Mouse (Mus musculus) heart, adult 11 months (tissue): ENCODE measurements around the gene Grb14.
A peak's percentile ranks its signal among the peaks of the same experiment; 100 is the strongest.

Experiments
- DNase-seq: peaks from one replicate; pipeline ENCODE4 v3.0.0; 2022

The Grb14 gene

DNA sequence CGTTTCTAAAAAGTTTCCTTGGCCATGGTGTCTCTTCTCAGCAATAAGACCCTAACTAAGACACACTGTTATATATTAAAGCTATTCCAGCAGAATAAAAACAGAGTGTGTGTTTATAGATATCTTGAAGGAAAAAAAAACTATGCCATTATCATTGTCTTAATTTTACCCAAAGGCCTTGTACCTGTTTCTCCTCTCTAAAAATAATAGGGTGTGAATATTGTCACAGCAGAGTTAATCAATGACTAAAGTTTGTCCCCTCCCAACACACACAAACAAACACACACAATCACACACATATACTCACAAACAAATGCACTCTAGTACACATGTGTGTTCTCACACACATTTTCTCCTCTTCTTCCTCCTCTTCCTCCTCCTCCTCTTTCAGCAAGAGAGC lies at the start of gene Grb14:
Gene Grb14 (minus strand): TSS at position 101 of the 400 bp plus-strand sequence.
- no peak for DNase-seq

DNA sequence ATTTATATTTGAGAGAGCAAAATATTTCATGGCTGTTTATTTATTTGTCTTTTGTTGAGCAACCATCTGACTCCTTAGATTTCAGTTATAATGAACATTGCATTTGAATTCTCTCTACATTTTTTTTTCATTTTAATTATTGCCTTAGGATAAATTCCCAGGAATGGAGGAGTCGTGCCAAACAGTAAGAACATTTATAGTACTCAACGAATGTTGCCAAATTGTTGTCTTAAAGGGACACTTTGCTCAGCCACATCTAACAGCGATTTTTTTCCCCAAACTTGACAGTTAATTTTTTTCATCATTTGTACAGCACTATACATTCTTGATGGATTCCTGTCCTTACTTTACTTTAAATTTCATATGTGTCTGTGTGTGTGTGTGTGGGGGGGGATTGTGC lies 47.4 kb upstream of the Grb14 start:
- no peak for DNase-seq

DNA sequence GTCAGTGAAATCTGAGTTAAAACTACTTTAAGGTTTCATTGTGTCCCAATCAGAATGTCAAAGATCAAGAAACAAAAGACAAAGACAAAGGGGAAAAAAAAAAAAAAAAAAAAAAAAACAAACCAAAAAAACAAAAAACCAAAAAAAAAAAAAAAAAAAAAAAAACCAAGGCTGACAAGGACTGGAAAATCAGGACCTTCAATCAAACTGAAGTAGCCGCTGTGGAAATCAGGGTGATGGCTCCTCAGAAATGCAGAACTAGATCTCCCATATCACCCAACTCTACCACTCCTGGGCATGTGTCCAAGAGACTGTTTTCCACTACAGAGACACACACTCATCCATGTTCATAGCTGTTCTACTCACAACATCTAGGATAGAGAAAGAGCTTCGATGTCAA lies 29.0 kb upstream of the Grb14 start:
- DNase-seq, result no peak

DNA sequence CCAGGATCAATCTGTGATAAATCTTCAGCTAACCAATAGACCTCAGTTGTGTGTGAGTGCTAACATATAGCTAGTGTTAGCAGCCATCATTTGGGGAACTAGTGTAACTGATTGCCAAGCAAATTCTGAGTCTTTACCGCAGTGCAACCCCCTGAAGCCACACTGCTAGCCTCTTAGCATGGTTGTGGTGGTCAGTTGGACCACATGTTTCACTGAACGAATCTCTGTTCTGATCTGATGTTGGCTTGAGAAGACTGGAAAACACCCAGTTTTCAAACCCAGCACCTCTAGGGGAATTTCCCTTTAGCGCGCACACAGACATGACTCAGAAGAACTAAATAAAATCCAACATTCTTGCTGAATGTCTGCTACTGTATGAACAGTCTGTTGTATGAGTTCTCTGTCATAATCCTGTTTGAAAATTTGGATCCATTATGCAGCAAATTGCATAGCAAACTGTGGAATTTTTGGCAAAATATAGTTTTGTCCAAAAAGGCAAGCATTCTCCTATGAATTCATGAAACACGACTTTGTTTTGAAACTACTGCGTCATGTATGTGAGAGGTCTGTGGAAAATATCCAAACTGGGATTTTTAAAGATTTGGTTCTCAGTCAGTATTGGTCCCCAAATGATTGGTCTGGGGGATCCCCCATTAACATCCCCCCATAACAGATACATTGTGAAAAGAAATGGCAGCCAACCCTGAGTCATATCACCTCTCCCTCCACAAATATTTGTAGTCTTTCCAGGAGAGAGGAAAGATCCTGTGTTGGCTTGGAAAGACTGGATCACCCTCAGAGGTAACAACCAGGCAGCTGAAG lies 27.6 kb upstream of the Grb14 start:
- no peak for DNase-seq

DNA sequence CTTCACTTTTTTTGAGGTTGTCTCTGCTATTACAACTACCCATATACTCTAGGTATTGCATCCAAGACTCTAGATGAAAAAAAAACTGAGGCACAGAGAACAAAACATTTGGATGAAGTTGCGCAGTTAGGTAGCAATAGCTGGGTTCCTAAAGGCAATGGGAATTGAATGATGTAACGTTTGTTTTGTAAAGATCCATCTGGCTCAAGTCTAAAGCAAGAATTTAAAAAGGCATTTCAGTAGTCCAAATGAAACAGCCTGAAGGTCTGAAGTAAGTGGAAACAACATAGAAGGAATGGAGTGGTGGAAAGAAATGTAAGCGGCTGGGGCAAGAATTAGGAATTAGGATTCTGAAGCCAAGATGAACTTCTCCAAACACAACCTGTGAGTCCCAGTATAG lies 26.0 kb upstream of the Grb14 start:
- DNase-seq, result no peak

DNA sequence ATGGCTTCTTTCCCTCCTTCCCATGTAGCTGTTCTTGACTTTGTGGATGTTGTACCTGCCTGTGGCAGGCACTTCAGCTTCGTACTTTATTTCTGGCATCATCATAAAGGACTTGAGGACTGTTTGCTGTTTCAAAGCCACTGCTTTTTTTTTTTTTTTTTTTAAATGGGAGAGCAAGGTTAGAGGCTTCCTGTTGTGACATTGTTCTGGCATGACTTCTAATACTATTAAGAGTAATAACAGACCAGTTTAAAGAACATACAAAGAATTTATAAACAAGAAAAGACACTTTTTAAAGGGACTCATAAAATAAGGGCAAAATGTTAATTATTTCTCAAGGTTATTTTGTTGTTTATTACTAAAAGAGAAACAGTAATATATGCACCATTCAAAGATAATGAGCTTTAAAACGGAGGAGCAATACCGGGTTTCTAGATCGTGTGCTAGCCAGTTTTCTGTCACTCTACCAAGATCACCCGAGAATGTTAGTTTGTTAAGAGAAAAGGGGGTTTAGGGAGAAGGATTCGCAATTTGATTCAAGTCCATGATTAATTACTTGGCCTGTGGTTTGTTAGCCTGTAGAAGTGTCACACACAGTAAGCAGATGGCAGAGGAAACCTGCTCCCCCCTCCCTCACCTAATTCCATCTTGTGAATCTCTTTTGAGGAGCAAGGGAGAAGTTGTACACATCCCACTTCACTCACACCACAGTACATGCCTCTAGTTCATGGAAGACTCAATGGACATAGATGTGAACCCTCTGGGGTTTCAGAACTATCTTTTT lies 23.6 kb upstream of the Grb14 start:
- DNase-seq, result no peak

DNA sequence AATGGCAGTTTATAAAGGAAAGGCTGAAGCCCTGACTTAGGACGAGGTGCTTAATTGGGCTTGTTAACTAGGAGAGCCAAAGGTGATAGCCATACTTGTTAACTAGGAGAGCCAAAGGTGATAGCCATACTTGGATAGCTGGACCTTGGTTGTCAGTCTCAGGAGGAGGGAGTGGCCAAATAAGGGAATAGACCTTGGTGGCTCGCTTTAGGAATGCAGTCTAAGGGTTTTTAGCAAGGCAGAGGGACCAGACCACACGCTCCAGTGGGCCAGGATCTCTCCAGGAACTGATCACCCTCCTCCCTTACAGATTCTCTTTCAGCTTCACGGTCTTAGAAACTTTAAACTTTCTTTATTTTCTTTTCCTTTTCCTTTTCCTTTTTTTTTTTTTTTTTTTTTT lies 13.4 kb upstream of the Grb14 start:
- peak; percentile 85 for DNase-seq

DNA sequence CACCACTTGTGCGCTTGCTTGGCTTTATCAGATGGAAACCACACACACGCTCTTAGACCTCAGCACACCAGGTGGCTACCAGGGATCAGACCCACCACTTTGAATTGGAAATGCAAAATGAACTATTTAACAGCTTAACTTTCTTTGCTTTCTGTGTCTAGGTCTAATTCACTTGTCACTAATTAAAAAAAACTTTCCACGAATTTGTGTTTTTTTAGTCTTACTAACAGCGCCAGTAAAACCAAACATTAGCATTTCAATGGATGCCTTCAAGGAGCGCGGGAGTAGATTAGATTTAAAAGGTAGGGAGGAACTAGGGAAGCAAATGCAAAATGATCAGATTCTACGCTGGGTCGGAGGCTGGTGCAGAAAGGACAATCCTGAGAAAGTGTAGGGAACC lies 12.8 kb upstream of the Grb14 start:
- no peak for DNase-seq

DNA sequence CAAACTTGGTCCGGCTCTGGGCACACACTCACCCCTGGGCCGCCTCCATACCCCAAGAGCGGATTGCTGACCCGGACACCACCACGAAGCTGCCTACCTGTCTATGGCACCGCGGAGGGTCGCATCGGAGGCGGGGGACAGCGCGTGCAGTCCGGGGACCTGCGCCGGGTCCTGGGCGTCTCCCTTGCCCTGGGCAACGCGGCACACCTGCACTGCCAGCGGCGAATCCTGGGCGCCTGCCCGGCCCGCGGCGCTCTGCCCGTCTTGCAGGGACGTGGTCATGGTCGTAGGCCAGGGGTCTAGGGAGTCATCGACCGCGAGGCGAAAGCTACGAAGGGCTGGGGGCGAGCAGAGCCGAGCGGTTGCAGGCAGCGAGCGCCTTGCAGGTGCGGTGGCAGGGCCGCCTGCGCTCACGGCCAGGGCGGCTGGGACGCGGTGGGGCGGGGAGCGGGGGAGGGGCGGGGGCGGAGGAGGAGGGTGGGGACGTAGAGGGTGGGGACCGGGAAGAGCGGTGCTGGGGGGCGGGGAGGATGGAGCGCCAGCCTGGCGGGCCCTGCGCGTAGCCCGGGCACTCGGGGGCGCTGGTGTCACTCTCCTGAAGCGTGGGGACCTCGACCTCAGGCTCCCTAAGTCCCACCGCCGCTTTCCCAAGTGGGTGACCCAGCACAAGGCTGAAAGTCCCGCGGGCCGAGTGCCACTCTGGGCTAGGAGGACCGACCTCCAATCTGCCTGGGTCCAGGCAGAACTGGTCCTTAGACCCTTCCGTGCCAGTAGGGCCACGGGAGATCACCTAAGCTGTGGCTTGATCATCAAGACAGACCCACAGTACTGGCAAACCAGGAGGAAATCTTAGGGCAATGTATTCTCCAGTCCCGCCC lies 2.2 kb downstream of the Grb14 start:
- DNase-seq, result peak; percentile 98

DNA sequence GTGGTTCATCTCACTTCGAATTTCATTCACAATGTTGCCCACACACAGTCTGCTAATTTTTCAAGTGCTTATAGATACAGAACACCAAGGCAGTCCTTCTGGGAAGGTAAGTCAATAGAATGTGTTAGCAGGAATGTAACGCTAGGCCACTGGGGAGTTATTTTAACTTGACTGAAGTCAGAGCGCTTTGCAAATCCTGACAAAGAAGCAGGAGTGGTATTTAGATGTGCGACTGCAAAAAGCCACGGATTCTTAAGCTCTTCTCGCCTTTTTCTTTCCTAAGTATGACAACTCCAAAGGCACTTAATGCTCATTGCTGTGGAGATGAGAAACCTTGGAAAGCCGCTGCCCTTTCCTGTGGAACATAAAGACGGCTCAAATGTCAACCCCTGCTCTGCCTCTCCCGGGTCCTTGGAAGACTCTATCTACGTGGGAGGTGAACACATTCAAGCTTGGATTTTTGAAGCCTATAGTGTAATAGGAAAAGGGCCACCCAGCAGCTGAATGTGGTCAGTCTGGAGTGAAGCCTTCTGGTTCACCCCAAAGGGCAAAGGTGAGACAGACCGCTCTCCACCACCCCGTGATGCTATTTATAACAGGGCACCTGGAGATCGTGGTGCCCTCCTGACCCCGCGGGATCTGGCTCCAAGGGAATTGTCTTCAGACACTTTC lies 3.0 kb downstream of the Grb14 start:
- no peak for DNase-seq

DNA sequence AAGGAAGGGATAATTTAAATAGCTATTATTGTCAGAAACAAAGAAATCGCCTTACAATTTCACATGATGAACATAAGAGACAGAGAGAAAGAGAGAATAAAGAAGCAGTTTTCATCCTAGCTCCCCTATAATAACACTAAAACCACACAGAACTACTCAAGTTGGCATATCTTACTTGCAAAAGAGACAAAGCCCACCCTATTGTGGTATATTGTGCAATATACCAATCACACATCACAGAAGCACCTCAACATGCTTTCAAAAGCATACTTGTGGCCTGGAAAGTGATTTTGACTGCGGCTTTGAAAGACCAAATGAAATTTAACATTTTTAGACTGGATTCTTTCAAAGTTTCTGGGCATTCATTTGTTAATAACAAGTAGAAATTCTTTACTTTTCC lies 7.4 kb downstream of the Grb14 start:
- no peak for DNase-seq

DNA sequence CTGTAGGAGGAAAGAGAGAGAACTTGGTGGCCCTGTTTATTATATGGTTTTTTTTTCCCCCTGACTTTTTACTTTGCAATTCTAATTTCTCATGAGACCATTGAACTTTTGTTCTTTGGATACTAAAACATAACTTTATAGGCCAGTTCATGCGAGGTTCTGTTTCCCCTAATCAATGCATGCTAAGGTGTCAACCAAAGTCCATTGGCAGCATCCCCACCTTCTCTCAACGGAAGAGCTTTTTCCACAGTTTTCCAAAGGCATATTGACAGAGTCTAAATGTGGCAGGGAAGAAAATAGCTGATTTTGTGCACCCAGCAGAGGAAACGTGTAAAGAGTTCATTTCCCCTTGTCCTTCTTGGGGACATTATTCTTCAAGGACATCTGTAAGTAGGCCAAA lies 10.2 kb downstream of the Grb14 start:
- no peak for DNase-seq

DNA sequence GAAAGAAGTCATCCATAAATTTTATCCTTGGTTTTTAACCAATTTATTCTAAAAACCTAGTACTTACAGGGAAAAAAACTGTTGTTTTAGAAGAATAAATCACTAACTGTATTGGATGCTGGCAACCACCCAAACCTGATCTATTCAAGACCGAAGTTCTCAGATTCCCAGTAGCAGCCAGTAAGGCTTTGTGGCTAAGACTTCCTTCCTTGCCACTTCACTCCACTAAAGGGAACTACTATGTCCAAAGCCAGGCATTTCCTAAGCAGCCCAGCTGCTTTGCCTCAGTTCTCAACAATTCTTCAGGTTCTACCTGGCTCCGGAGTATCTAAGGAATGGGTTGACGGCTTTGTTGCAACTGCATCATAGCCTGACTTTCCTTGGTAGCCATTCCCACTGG lies 14.7 kb downstream of the Grb14 start:
- peak; percentile 90 for DNase-seq

DNA sequence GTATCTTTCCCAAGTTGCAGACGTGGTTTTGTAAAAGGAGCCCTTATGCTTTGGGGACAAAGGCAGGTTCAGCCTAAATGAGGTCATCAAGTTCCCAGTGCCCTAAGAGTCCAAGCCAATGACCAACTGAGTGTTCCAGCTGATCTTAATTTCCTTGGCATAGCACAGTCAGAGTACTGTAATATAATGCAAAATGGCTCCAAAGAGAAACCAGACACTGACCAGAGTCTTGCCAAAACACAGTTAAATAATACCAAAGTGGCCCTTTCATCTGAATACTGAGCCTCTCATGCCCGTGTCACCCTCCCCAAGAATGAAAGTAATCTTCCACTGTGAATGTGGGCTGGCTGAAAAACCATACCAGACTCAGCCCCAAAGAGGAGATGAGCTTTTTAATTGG lies 17.4 kb downstream of the Grb14 start:
- no peak for DNase-seq

DNA sequence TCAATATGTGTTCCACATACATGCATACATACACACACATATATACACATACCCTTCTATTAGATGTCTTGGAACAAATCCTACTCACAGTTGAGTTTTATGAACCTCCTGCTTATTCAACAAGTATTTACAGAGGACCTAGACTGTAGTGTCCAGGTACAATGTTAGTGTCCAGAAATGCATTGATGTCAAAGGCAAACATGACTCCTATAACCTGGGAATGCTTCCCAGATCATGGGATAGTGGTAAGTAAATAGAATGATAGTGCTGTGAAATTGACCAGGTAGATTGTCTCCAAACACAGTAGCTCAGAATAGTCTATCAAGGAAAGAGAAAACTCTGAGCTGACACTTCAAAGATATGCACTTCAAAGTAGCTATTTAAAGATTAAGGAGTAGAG lies 19.7 kb downstream of the Grb14 start:
- DNase-seq, result no peak

DNA sequence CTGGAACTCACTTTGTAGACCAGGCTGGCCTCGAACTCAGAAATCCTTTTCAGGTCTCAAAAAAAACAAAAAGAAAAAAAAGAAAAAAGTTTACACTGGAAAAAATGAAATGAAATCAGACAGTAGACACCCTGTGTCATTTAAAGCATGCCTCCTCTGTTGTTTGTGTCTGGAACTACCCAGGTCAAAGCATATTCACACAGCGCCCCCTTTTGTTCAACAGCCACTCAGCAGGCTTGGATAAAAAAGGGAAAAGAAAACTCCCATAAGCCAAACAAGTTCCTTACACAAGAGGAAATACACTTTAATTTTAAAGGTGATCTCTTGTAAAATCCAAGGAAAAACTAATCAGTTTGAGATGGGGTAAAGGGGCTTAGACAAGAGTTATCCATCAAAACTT lies 21.4 kb downstream of the Grb14 start:
- DNase-seq, result no peak

DNA sequence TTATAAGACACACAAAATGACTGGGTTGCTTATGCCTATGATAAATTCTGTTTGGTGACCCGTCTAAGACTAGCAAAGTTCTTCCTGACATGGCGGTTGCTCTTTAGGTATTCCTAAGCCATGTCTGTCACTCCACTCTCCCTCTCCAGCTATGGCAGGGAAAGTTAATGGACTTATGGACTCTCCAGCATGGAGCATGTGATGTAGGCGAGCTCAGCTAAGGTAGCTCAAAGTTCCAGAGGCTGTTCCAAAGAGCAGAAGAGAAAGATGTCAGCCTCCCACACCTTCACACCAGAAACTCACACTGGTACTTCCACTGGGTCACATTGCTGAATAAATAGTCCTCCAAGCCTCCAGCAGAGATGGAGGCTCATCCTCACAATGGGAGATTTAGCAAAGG lies 22.2 kb downstream of the Grb14 start:
- no peak for DNase-seq

DNA sequence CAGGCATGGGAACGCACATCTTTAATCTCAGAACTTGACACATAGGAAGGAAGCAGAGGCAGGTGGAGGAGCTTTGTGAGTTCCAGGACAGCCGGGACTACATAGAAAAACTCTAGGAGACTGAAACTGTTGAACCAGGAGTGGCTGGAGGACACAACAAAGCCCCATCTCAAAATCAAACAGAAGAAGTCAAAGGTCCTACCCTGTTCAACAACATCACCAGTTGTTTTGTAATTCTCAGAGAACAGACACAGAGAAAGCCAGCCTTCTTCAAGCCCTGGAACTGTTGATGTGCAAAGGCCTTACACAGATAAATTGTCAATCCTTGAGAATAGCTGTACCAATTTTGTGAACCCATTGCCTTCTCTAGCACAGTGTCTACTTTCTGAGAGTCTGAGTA lies 29.7 kb downstream of the Grb14 start:
- DNase-seq, result no peak

DNA sequence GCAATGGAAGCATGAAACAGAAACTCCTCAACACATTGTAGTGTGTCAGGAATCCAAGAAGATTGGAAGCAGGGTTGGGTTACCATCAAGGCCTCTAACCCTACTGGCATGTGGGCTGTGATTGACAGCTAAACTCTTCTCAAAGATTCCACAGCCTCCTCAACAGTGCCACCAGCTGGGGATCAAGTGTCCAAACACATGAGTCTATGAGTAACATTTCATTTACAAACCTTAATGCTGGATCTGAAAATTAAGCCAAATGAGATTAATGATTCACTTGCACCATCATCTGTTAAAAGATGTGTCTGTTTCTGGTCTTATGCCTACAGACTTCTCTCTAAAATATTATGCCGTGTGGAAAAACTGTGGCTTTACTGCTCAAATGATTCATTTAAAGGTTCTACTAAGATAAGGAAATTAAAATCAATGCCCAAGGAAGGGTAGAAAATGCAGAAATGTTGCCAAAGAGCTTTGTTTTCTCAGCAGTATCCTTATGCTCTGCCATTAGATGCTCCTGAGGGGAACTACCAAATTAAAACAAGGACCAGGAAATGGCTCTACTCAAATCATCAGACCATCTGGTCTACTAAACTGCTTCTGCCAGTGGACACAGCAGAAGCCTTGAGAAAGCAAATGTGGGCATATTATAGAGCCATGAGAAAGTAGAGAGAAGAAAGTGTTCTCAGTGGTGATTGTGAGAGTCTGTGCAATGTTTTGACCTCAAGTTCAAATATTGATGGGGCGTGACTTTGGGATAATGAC lies 35.2 kb downstream of the Grb14 start:
- no peak for DNase-seq

DNA sequence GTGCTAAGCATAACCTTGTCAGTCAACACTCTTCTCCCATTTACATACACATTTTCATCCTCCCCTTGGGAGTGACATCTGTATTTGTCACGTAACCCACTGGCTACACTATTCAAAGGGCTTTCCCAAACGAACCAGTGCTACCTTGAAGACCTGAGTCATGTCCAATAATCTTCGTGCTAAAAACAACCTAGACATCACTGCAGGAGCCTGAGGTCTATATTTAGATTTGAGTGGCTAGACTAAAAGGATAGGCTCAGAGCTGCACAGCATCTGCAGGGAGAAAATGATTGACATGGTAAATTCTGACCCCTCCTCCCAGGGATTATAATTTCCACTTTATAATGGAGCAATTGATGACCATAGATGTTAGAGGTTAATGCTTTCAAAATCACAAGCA lies 37.0 kb downstream of the Grb14 start:
- no peak for DNase-seq

DNA sequence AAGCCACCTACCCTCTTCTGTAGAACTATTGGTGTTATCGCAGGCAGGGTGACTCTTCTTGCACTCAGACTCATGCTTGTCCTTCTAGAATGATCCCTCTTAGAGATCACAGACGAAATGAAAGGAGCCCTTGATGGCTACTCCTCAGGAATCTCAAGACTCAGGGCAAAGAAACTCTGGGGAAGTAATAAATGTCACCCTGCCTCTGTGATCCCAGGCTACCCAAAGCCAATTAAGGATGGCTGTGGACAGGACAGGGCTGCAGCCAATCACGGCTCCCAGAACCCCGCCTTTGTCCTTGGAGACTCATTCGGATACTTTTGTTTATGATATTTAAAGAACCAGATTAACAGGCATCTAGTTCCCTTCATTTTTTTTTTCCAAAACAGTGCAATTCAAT lies 49.2 kb downstream of the Grb14 start:
- peak; percentile 76 for DNase-seq

DNA sequence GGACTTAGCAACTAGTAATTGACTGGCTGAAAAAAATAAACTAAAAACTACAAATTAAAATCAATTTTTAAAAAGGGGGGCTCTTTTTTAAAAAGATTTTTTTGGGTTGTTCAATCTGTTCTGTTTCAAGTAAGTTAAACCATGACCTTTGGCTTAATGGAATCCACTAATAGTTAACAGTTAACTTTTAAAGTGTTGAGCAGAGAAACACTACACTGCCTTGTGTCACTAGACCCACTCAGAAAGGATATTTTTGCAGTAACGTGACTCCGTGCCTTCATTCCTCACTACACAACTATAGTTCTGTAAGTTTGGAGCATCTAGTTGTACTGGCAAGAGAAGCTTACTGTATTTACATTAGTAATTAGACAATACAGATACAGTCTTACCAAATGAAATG lies 50.2 kb downstream of the Grb14 start:
- DNase-seq, result no peak
